Mouse (Mus musculus): ENCODE results near the gene Aarsd1. TPM values are rescaled to one million over a fixed set of nuclear protein-coding genes. Genes with fewer than 3 reads are reported as not detected.
"Not testable (repeated sequence)": the region's sequence is repeated elsewhere in the genome, so short reads cannot be mapped to it uniquely, and the experiment has no call there.

Aarsd1 gene
- polyA plus RNA-seq, 1 experiment from 2014 or later: 35.4 TPM

DNA sequence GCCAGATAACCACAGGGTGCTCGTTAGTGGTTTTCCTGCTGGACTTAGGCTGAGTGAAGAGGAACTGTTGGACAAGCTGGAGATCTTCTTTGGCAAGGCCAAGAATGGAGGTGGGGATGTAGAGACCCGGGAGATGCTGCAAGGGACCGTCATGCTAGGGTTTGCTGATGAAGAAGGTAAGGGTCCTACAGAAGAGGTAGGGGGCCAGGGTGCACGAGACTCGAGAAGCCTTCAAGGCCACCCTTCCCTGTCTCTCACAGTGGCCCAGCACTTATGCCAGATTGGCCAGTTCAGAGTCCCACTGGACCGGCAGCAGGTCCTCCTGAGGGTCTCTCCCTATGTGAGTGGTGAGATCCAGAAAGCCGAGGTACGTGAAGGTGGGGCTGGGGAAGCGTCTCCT lies 40.2 kb upstream of the Aarsd1 start:
- Histone ChIP-seq H3K27me3 (replicated peaks) (no peaks in the 10 kb centered on the region), H3K4me1 (peaks cover 11% of the 10 kb centered on the region), H3K9me3 (no peaks in the 10 kb centered on the region), H3K9ac (no peak overlapping the region), H3K36me3 (peaks cover 61% of the 10 kb centered on the region), H3K27ac (replicated peaks) (no peak overlapping the region), H3K4me2 (no peak overlapping the region), H3K4me3 (no peak overlapping the region)
- no peak for ATAC-seq (ENCODE audit: extremely low read depth, insufficient number of reproducible peaks, low FRiP score, low TSS enrichment)
- WGBS: 88% methylated on average over 9 of the region's 9 CpGs

DNA sequence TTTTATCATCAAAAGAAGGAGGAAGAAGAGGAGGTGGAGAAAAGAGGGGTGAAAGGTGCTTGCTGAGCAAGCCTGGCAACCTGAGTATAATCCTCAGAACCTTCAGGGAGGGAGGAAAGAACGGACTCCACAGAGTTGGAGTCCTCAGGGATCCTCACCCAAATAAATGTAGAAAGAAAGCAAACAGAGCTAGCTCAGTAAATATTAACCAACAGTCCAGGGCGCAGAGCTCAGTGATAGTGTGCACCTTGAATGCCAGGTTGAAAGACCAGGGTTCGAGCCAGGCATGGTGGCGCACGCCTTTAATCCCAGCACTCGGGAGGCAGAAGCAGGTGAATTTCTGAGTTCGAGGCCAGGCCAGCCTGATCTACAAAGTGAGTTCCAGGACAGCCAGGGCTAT lies 38.2 kb upstream of the Aarsd1 start:
- ATAC-seq (ENCODE audit: extremely low read depth, insufficient number of reproducible peaks, low FRiP score, low TSS enrichment): no peak
- no peak overlapping the region for H3K27ac ChIP-seq (replicated peaks)
- H3K4me3 ChIP-seq: no peak overlapping the region
- peaks cover 8% of the 10 kb centered on the region; the same call in 1 of the 2 replicates for H3K4me1 ChIP-seq
- peaks cover 41% of the 10 kb centered on the region for H3K36me3 ChIP-seq
- no peak overlapping the region for H3K9ac ChIP-seq
- H3K4me2 ChIP-seq: no peak overlapping the region
- H3K27me3 ChIP-seq (replicated peaks): no peaks in the 10 kb centered on the region
- no peaks in the 10 kb centered on the region for H3K9me3 ChIP-seq
- 90% methylated on average over 7 of the region's 7 CpGs for WGBS

DNA sequence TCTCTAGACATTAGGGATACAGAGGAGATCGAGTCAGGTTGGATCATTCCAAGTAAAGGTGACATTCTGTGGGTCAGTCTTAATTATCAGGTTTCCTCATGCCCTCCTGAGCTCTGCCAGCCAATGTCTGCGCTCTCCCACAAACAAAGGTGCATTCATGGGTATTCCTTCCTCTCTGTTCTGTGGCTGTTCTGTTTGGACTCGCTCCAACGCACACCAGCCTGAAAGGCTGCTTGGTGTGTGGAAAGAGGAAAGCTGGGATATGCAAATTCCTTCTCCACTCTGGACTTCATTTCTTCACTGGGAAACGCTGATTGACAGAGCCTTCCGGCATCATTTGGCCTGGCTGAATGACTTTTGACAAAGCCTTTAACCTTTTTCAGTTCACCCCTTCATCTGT lies 37.3 kb upstream of the Aarsd1 start:
- ATAC-seq (ENCODE audit: extremely low read depth, insufficient number of reproducible peaks, low FRiP score, low TSS enrichment): no peak
- no peaks in the 10 kb centered on the region for H3K9me3 ChIP-seq
- no peaks in the 10 kb centered on the region for H3K27me3 ChIP-seq (replicated peaks)
- no peak overlapping the region for H3K4me3 ChIP-seq
- H3K9ac ChIP-seq: no peak overlapping the region
- no peak overlapping the region for H3K4me2 ChIP-seq
- no peak overlapping the region for H3K27ac ChIP-seq (replicated peaks)
- peaks cover 32% of the 10 kb centered on the region for H3K36me3 ChIP-seq
- 70% methylated on average over 6 of the region's 6 CpGs for WGBS
- peaks cover 8% of the 10 kb centered on the region; the same call in 1 of the 2 replicates for H3K4me1 ChIP-seq

DNA sequence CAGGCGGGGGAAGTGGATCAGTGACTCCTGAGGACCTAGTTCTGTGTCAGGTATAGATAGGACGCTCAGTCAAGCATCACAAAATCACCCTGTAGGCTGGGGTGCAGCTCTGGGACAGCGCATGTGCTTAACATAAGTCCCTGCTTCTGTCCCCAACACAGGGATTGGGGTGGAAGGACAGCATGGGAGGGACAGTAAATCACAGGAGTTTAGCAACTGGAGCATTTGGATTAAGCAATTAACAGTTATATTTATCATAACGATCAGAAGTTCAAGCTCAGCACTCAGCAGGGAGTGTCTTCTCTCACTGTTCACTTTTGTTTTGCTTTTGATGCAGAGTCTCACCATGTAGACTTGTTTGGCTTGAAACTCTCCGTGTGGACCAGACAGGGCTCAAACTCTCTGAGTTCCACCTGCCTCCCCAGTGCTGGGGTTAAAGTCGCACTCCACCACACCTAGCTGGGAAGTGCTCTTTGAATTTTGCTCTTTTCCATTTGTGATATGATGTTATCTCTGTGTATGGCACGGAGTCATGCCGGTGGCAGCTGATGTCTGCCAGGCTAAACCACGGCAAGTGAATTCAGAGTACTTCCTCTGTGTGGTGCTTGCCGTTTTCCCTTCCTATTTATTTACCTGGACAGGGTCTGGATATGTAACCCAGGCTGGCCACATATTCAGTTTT lies 34.8 kb upstream of the Aarsd1 start:
- Histone ChIP-seq H3K27ac (replicated peaks) (no peak overlapping the region), H3K4me2 (no peak overlapping the region), H3K36me3 (peaks cover 7% of the 10 kb centered on the region), H3K9me3 (no peaks in the 10 kb centered on the region), H3K4me3 (no peak overlapping the region), H3K27me3 (replicated peaks) (no peaks in the 10 kb centered on the region), H3K4me1 (peaks cover 21% of the 10 kb centered on the region), H3K9ac (no peak overlapping the region)
- ATAC-seq (ENCODE audit: extremely low read depth, insufficient number of reproducible peaks, low FRiP score, low TSS enrichment): no peak
- 62% methylated on average over 10 of the region's 10 CpGs for WGBS

DNA sequence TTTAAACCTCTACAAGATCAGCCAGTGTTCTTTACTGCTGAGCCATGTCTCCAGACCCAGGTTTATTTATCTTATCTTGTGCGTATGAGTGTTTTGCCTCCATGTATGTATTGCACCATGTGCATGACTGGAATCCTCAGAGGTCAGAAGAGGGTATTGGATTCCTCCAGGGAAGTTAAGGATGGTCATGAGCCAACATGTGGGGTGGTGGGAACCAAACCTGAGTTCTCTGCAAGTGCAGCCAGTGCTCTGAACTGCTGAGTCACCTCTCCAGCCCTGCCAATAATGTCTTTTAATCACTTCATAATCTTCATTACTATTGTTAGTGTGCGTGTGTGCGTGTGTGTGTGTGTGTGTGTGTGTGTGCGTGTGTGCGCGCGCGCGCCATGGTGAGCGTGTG lies 34.1 kb upstream of the Aarsd1 start:
- H3K9me3 ChIP-seq: no peaks in the 10 kb centered on the region
- no peaks in the 10 kb centered on the region for H3K27me3 ChIP-seq (replicated peaks)
- H3K27ac ChIP-seq (replicated peaks): no peak overlapping the region
- peaks cover 21% of the 10 kb centered on the region for H3K4me1 ChIP-seq
- H3K36me3 ChIP-seq: peaks cover 2% of the 10 kb centered on the region
- WGBS: 90% methylated on average over 10 of the region's 10 CpGs
- H3K9ac ChIP-seq: no peak overlapping the region
- no peak overlapping the region for H3K4me3 ChIP-seq
- no peak overlapping the region for H3K4me2 ChIP-seq
- ATAC-seq (ENCODE audit: extremely low read depth, insufficient number of reproducible peaks, low FRiP score, low TSS enrichment): no peak

GRCm38 (mm10) chr11:101450394-101450793 lies 33.0 kb upstream of the Aarsd1 start:
- ATAC-seq (ENCODE audit: extremely low read depth, insufficient number of reproducible peaks, low FRiP score, low TSS enrichment): no peak
- WGBS: 68% methylated on average over 3 of the region's 3 CpGs

DNA sequence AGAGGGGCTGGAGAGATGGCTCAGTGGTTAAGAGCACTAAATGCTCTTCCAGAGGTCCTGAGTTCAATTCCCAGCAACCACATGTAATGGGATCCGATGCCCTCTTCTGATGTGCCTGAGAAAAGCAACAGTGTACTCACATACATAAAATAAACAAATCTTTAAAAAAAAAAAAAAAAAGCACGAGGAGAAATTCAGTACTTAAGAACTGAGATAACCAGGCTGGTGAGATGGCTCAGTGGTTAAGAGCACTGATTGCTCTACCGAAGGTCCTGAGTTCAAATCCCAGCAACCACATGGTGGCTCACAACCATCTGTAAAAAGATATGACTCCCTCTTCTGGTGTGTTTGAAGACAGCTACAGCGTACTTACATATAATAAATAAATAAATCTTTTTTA lies 32.2 kb upstream of the Aarsd1 start:
- not testable (repeated sequence) for H3K9ac ChIP-seq; ATAC-seq (ENCODE audit: extremely low read depth, insufficient number of reproducible peaks, low FRiP score, low TSS enrichment); H3K27me3 ChIP-seq (replicated peaks); H3K27ac ChIP-seq (replicated peaks); H3K9me3 ChIP-seq; H3K4me3 ChIP-seq
- Histone ChIP-seq H3K4me2 (peak overlapping the region; percentile 71; the same call in 1 of the 2 replicates), H3K36me3 (peaks cover 17% of the 10 kb centered on the region), H3K4me1 (peaks cover 21% of the 10 kb centered on the region)
- 79% methylated on average over 4 of the region's 4 CpGs for WGBS

More at GRCm38 (mm10) chr11:101450394-101450793, 33.0 kb upstream of the Aarsd1 start:
- no peak overlapping the region for H3K27ac ChIP-seq (replicated peaks)
- peaks cover 9% of the 10 kb centered on the region for H3K36me3 ChIP-seq
- H3K4me2 ChIP-seq: no peak overlapping the region
- H3K27me3 ChIP-seq (replicated peaks): no peaks in the 10 kb centered on the region
- H3K9ac ChIP-seq: no peak overlapping the region
- H3K4me1 ChIP-seq: peaks cover 21% of the 10 kb centered on the region
- no peaks in the 10 kb centered on the region for H3K9me3 ChIP-seq
- H3K4me3 ChIP-seq: no peak overlapping the region

- peak overlapping the region; percentile 71 for H3K4me2 ChIP-seq
- peak overlapping the region; percentile 60 for H3K4me3 ChIP-seq
- peaks cover 24% of the 10 kb centered on the region for H3K36me3 ChIP-seq
- H3K4me1 ChIP-seq: peaks cover 27% of the 10 kb centered on the region
- H3K9me3 ChIP-seq: no peaks in the 10 kb centered on the region
- peak overlapping the region; percentile 81 for H3K9ac ChIP-seq
- H3K27me3 ChIP-seq (replicated peaks): no peaks in the 10 kb centered on the region
- WGBS: 75% methylated on average over 4 of the region's 4 CpGs
- peak overlapping the region; percentile 79; the same call in 1 of the 2 replicates for H3K27ac ChIP-seq (replicated peaks)
- no peak for ATAC-seq (ENCODE audit: extremely low read depth, insufficient number of reproducible peaks, low FRiP score, low TSS enrichment)
These were observed 31.5 kb upstream of the Aarsd1 start for GRCm38 (mm10) chr11:101448899-101449298.

DNA sequence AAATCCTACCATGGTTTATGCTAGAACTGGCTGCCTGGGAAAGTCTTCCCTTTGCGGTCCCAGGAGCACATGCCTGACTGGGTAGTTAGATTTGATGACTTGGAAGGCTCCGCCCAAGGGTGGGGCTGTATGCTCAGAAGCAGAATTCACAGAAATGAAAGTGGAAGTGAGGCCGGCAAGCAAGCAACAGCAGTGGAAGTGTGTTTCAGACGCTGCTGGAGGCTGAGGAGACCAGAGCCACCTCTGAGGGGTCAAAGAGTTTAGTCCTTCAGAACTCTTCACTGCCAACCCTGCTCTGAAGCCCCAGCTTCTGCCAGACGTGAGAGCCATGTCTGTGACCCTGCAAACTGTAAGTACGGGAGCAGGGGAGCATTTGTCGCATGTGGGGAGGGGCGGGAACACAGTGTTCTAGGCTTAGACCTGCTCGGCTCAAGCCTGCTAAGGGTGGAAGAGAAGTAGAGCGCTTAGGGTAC lies 30.9 kb upstream of the Aarsd1 start, which contains the start of gene Ifi35:
Gene Ifi35, plus strand, starts transcription at position 134 of the 473 bp plus-strand sequence.
- Histone ChIP-seq H3K27me3 (replicated peaks) (no peaks in the 10 kb centered on the region), H3K36me3 (peaks cover 30% of the 10 kb centered on the region), H3K4me1 (peaks cover 32% of the 10 kb centered on the region), H3K27ac (replicated peaks) (peak within 1 kb of the TSS; percentile 79), H3K9ac (peak within 1 kb of the TSS; percentile 81), H3K9me3 (no peaks in the 10 kb centered on the region), H3K4me2 (peak within 1 kb of the TSS; percentile 71), H3K4me3 (peak within 1 kb of the TSS; percentile 60)
- ATAC-seq (ENCODE audit: extremely low read depth, insufficient number of reproducible peaks, low FRiP score, low TSS enrichment): peak; percentile 54
- 15% methylated on average over 10 of the region's 10 CpGs for WGBS

DNA sequence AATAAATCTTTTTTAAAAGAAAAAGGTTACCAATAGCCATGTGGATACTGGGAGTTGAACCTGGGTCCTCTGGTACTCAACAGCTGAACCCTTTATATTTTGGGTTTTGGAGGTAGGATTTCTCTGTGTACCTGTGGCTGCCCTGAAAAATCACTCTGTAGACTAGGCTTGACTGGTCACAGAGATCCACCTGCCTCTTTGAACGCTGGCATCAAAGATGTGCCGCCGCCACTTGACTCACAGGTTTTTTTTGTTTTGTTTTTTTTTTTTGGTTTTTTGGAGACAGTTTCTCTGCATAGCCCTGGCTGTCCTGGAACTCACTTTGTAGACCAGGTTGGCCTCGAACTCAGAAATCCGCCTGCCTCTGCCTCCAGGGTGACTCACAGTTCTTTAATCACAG lies 30.4 kb upstream of the Aarsd1 start:
- Histone ChIP-seq H3K9ac (peak overlapping the region; percentile 81; the same call in 1 of the 2 replicates), H3K27me3 (replicated peaks) (no peaks in the 10 kb centered on the region), H3K9me3 (no peaks in the 10 kb centered on the region), H3K4me2 (peak overlapping the region; percentile 71), H3K27ac (replicated peaks) (peak overlapping the region; percentile 79), H3K4me3 (peak overlapping the region; percentile 60), H3K4me1 (peaks cover 37% of the 10 kb centered on the region), H3K36me3 (peaks cover 33% of the 10 kb centered on the region)
- 88% methylated on average over 5 of the region's 5 CpGs for WGBS
- ATAC-seq (ENCODE audit: extremely low read depth, insufficient number of reproducible peaks, low FRiP score, low TSS enrichment): no peak

DNA sequence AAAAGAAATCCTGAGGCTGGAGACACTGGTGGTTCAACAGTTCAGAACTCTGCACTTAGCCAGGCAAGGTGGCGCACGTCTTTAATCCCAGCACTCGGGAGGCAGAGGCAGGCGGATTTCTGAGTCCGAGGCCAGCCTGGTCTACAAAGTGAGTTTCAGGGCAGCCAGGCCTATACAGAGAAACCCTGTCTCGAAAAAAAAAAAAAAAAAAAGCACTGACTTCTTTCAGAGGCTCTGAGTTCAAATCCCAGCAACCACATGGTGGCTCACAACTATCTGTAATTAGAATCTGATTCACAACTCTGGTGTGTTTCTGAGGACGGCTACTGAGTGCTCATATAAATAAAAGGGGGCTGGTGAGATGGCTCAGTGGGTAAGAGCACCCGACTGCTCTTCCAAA lies 29.4 kb upstream of the Aarsd1 start:
- H3K4me2 ChIP-seq; ATAC-seq (ENCODE audit: extremely low read depth, insufficient number of reproducible peaks, low FRiP score, low TSS enrichment); H3K9me3 ChIP-seq; H3K27me3 ChIP-seq (replicated peaks); H3K27ac ChIP-seq (replicated peaks); H3K9ac ChIP-seq; H3K4me3 ChIP-seq: not testable (repeated sequence)
- peaks cover 34% of the 10 kb centered on the region for H3K4me1 ChIP-seq
- 90% methylated on average over 8 of the region's 8 CpGs for WGBS
- peaks cover 33% of the 10 kb centered on the region for H3K36me3 ChIP-seq

DNA sequence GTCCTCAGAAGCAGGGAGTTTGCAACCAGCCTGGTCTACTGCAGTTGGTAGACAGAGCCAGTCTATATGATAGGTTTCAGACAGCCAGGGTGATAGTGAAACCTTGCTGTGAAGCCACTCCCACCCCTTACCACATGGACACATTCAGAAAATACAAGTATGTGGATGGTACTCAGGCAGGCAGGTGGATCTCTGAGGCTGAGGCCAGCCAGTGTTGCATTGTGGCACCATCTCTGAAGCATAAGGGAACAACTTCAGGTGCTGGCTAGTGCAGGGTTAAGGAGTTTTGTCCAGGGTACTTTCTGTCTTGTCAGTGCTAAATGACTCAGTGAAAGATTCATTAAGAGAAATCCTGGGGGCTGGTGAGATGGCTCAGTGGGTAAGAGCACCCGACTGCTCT lies 28.9 kb upstream of the Aarsd1 start:
- no peak overlapping the region for H3K9ac ChIP-seq

More for the DNA sequence above, 28.9 kb upstream of the Aarsd1 start:
- 81% methylated on average over 1 of the region's 1 CpGs for WGBS
- Histone ChIP-seq H3K27me3 (replicated peaks) (no peaks in the 10 kb centered on the region), H3K4me2 (no peak overlapping the region), H3K27ac (replicated peaks) (no peak overlapping the region), H3K4me1 (peaks cover 34% of the 10 kb centered on the region), H3K36me3 (peaks cover 33% of the 10 kb centered on the region), H3K9me3 (no peaks in the 10 kb centered on the region), H3K4me3 (no peak overlapping the region)
- ATAC-seq (ENCODE audit: extremely low read depth, insufficient number of reproducible peaks, low FRiP score, low TSS enrichment): no peak
